Mouse (Mus musculus): ENCODE data around the gene Ints6. TPM values are rescaled to one million over a fixed set of nuclear protein-coding genes. Genes with fewer than 3 reads are reported as not detected.

Gene Ints6
- polyA plus RNA-seq, 1 experiment from 2014 or later, result 6.7 TPM

- no peak overlapping the region for H3K4me2 ChIP-seq (replicated peaks; ENCODE audit: low read depth)
- no peak for ATAC-seq (ENCODE audit: low FRiP score, low TSS enrichment)
Measured at GRCm38 (mm10) chr14:62733666-62734065, 27.3 kb downstream of the Ints6 start.

GRCm38 (mm10) chr14:62731902-62732301, 29.1 kb downstream of the Ints6 start:
- Histone ChIP-seq H3K36me3 (ENCODE audit: control insufficient read depth, insufficient read depth, low read length) (0 out of 2 replicates have a peak, but pooled peaks cover 2% of the 10 kb centered on the region), H3K9ac (ENCODE audit: low read length) (no peak overlapping the region), H3K4me2 (replicated peaks; ENCODE audit: low read depth) (no peak overlapping the region), H3K27me3 (ENCODE audit: control insufficient read depth, insufficient read depth, low read length) (no peaks in the 10 kb centered on the region), H3K4me3 (ENCODE audit: low read depth, low read length) (no peak overlapping the region), H3K4me1 (replicated peaks; ENCODE audit: control insufficient read depth, insufficient read depth) (no peaks in the 10 kb centered on the region), H3K9me3 (ENCODE audit: control insufficient read depth, low read length) (no peaks in the 10 kb centered on the region), H3K27ac (replicated peaks) (no peak overlapping the region)
- TF ChIP-seq CTCF (IDR thresholded peaks at IDR 0.05; ENCODE audit: low read depth) (no peak), EP300 (optimal IDR thresholded peaks at IDR 0.05) (no peak)
- 72% methylated on average over 1 of the region's 1 CpGs for WGBS
- no peak for DNase-seq (ENCODE audit: low spot score)
- ATAC-seq (ENCODE audit: low FRiP score, low TSS enrichment), result no peak

More at GRCm38 (mm10) chr14:62733666-62734065, 27.3 kb downstream of the Ints6 start:
- H3K27me3 ChIP-seq (ENCODE audit: control insufficient read depth, insufficient read depth, low read length), result no peaks in the 10 kb centered on the region
- no peaks in the 10 kb centered on the region for H3K4me1 ChIP-seq (replicated peaks; ENCODE audit: control insufficient read depth, insufficient read depth)
- 73% methylated on average over 2 of the region's 2 CpGs for WGBS
- TF ChIP-seq EP300 (optimal IDR thresholded peaks at IDR 0.05) (no peak), CTCF (IDR thresholded peaks at IDR 0.05; ENCODE audit: low read depth) (no peak)
- 0 out of 2 replicates have a peak, but pooled peaks cover 2% of the 10 kb centered on the region for H3K36me3 ChIP-seq (ENCODE audit: control insufficient read depth, insufficient read depth, low read length)
- no peak for DNase-seq (ENCODE audit: low spot score)
- H3K9ac ChIP-seq (ENCODE audit: low read length), result no peak overlapping the region
- no peak overlapping the region for H3K27ac ChIP-seq (replicated peaks)
- no peak overlapping the region for H3K4me3 ChIP-seq (ENCODE audit: low read depth, low read length)
- no peaks in the 10 kb centered on the region for H3K9me3 ChIP-seq (ENCODE audit: control insufficient read depth, low read length)

GRCm38 (mm10) chr14:62724560-62724959, 36.4 kb downstream of the Ints6 start:
- no peak overlapping the region for H3K4me3 ChIP-seq (ENCODE audit: low read depth, low read length)
- no peak overlapping the region for H3K4me2 ChIP-seq (replicated peaks; ENCODE audit: low read depth)
- ATAC-seq (ENCODE audit: low FRiP score, low TSS enrichment), result no peak
- no peaks in the 10 kb centered on the region for H3K9me3 ChIP-seq (ENCODE audit: control insufficient read depth, low read length)
- no peaks in the 10 kb centered on the region for H3K27me3 ChIP-seq (ENCODE audit: control insufficient read depth, insufficient read depth, low read length)
- no peak for DNase-seq (ENCODE audit: low spot score)
- no peaks in the 10 kb centered on the region for H3K4me1 ChIP-seq (replicated peaks; ENCODE audit: control insufficient read depth, insufficient read depth)
- no peak overlapping the region for H3K27ac ChIP-seq (replicated peaks)
- TF ChIP-seq EP300 (optimal IDR thresholded peaks at IDR 0.05) (no peak), CTCF (IDR thresholded peaks at IDR 0.05; ENCODE audit: low read depth) (no peak)
- H3K36me3 ChIP-seq (ENCODE audit: control insufficient read depth, insufficient read depth, low read length), result no peaks in the 10 kb centered on the region
- no peak overlapping the region for H3K9ac ChIP-seq (ENCODE audit: low read length)

- no peak overlapping the region for H3K4me3 ChIP-seq (ENCODE audit: low read depth, low read length)
- no peak overlapping the region for H3K9ac ChIP-seq (ENCODE audit: low read length)
- no peaks in the 10 kb centered on the region for H3K36me3 ChIP-seq (ENCODE audit: control insufficient read depth, insufficient read depth, low read length)
- H3K9me3 ChIP-seq (ENCODE audit: control insufficient read depth, low read length), result no peaks in the 10 kb centered on the region
- no peaks in the 10 kb centered on the region for H3K27me3 ChIP-seq (ENCODE audit: control insufficient read depth, insufficient read depth, low read length)
- no peak overlapping the region for H3K27ac ChIP-seq (replicated peaks)
- no peak for TF ChIP-seq CTCF (IDR thresholded peaks at IDR 0.05; ENCODE audit: low read depth)
- TF ChIP-seq EP300 (optimal IDR thresholded peaks at IDR 0.05), result no peak
- no peak overlapping the region for H3K4me2 ChIP-seq (replicated peaks; ENCODE audit: low read depth)
- no peaks in the 10 kb centered on the region for H3K4me1 ChIP-seq (replicated peaks; ENCODE audit: control insufficient read depth, insufficient read depth)
- WGBS, result 69% methylated on average over 1 of the region's 1 CpGs
- no peak for DNase-seq (ENCODE audit: low spot score)
- ATAC-seq (ENCODE audit: low FRiP score, low TSS enrichment), result no peak
Measured at GRCm38 (mm10) chr14:62721625-62722024, 39.3 kb downstream of the Ints6 start.

GRCm38 (mm10) chr14:62718161-62718560, 42.8 kb downstream of the Ints6 start:
- Histone ChIP-seq H3K9ac (ENCODE audit: low read length) (no peak overlapping the region), H3K4me3 (ENCODE audit: low read depth, low read length) (no peak overlapping the region), H3K27ac (replicated peaks) (no peak overlapping the region), H3K4me2 (replicated peaks; ENCODE audit: low read depth) (no peak overlapping the region), H3K27me3 (ENCODE audit: control insufficient read depth, insufficient read depth, low read length) (no peaks in the 10 kb centered on the region), H3K9me3 (ENCODE audit: control insufficient read depth, low read length) (no peaks in the 10 kb centered on the region), H3K4me1 (replicated peaks; ENCODE audit: control insufficient read depth, insufficient read depth) (no peaks in the 10 kb centered on the region), H3K36me3 (ENCODE audit: control insufficient read depth, insufficient read depth, low read length) (no peaks in the 10 kb centered on the region)
- 86% methylated on average over 2 of the region's 2 CpGs for WGBS
- TF ChIP-seq EP300 (optimal IDR thresholded peaks at IDR 0.05) (no peak), CTCF (IDR thresholded peaks at IDR 0.05; ENCODE audit: low read depth) (no peak)
- ATAC-seq (ENCODE audit: low FRiP score, low TSS enrichment), result no peak
- DNase-seq (ENCODE audit: low spot score), result no peak

GRCm38 (mm10) chr14:62673646-62674045, 87.3 kb downstream of the Ints6 start:
- DNase-seq (ENCODE audit: low spot score), result no peak
- no peak for TF ChIP-seq CTCF (IDR thresholded peaks at IDR 0.05; ENCODE audit: low read depth)
- TF ChIP-seq EP300 (optimal IDR thresholded peaks at IDR 0.05), result no peak
- H3K36me3 ChIP-seq (ENCODE audit: control insufficient read depth, insufficient read depth, low read length), result no peaks in the 10 kb centered on the region
- no peak for ATAC-seq (ENCODE audit: low FRiP score, low TSS enrichment)
- H3K4me1 ChIP-seq (replicated peaks; ENCODE audit: control insufficient read depth, insufficient read depth), result no peaks in the 10 kb centered on the region
- 79% methylated on average over 3 of the region's 3 CpGs for WGBS
- no peak overlapping the region for H3K4me2 ChIP-seq (replicated peaks; ENCODE audit: low read depth)
- no peak overlapping the region for H3K27ac ChIP-seq (replicated peaks)
- H3K9ac ChIP-seq (ENCODE audit: low read length), result no peak overlapping the region
- H3K27me3 ChIP-seq (ENCODE audit: control insufficient read depth, insufficient read depth, low read length), result no peaks in the 10 kb centered on the region
- H3K9me3 ChIP-seq (ENCODE audit: control insufficient read depth, low read length), result no peaks in the 10 kb centered on the region
- H3K4me3 ChIP-seq (ENCODE audit: low read depth, low read length), result no peak overlapping the region

All from stomach, postnatal 0 days (tissue).